Mouse (Mus musculus) kidney, postnatal 0 days (tissue): Measurements from ENCODE around the gene Zic1. TPM values are rescaled to one million over a fixed set of nuclear protein-coding genes. Genes with fewer than 3 reads are reported as not detected.

Experiments
- ATAC-seq: fragments of 200-750 bp; cut with Nextera tagmentation; replicated peaks from 2 replicates; pipeline ENCODE4 v1.8.0; 2017; ENCODE audit warnings: low read depth, moderate number of reproducible peaks, moderate TSS enrichment, moderate library complexity; ENCODE audit not compliant: low FRiP score
- DNase-seq: peaks from one replicate; pipeline ENCODE4 v3.0.0-alpha.2; 2016; ENCODE audit warnings: low spot score
- H3K27ac ChIP-seq: fragments of 300-500 bp; sonication (generic); 2 replicates; pipeline ENCODE4 v1.5.1; 2014; ENCODE audit warnings: mild to moderate bottlenecking
- H3K27me3 ChIP-seq: fragments of 300-500 bp; sonication (generic); 2 replicates; pipeline ENCODE4 v1.6.1; 2014; ENCODE audit warnings: low read length, mixed read lengths; ENCODE audit not compliant: insufficient read depth
- H3K36me3 ChIP-seq: fragments of 300-500 bp; sonication (generic); 2 replicates; pipeline ENCODE4 v1.6.1; 2014; ENCODE audit warnings: low read length, mixed read lengths; ENCODE audit not compliant: insufficient read depth
- H3K4me1 ChIP-seq: fragments of 300-500 bp; sonication (generic); replicated peaks from 2 replicates; pipeline ENCODE4 v1.6.1; 2014; ENCODE audit warnings: antibody characterized with exemption, low read length, mixed read lengths; ENCODE audit not compliant: insufficient read depth
- H3K4me2 ChIP-seq: fragments of 300-500 bp; sonication (generic); 2 replicates; pipeline ENCODE4 v1.6.1; 2014; ENCODE audit warnings: mild to moderate bottlenecking, low read length, moderate library complexity, mixed read lengths
- H3K4me3 ChIP-seq: fragments of 300-500 bp; sonication (generic); replicated peaks from 2 replicates; pipeline ENCODE4 v1.5.1; 2014; ENCODE audit warnings: low read depth, low read length
- H3K9ac ChIP-seq: fragments of 300-500 bp; sonication (generic); 2 replicates; pipeline ENCODE4 v1.6.1; 2014; ENCODE audit warnings: low read depth, low read length
- H3K9me3 ChIP-seq: fragments of 300-500 bp; sonication (generic); replicated peaks from 2 replicates; pipeline ENCODE4 v1.6.1; 2016; ENCODE audit warnings: low read length, inconsistent platforms, mixed read lengths
- CTCF ChIP-seq: IDR thresholded peaks from 2 replicates; pipeline ENCODE4 v1.5.1; 2016; ENCODE audit warnings: antibody characterized with exemption, low read depth, mild to moderate bottlenecking, moderate library complexity
- WGBS: fragments of 180-500 bp; shearing (Covaris S2); extraction: QIAGEN DNeasy Blood & Tissue Kit; methylation state at CpG from one replicate; pipeline ENCODE4 v1.1.7; 2014; 5-methylcytosine and 5-hydroxymethylcytosine counted together
- polyA plus RNA-seq: library from polyadenylated mRNA; unstranded; fragments of >200 nt; fragmentation: Nextera tagmentation; extraction: Ambion mirVana; gene quantifications from 2 replicates; pipeline ENCODE4 v1.2.1, GENCODE M21; 2015

The Zic1 gene
- polyA plus RNA-seq, 1 experiment from 2014 or later = not detected

DNA sequence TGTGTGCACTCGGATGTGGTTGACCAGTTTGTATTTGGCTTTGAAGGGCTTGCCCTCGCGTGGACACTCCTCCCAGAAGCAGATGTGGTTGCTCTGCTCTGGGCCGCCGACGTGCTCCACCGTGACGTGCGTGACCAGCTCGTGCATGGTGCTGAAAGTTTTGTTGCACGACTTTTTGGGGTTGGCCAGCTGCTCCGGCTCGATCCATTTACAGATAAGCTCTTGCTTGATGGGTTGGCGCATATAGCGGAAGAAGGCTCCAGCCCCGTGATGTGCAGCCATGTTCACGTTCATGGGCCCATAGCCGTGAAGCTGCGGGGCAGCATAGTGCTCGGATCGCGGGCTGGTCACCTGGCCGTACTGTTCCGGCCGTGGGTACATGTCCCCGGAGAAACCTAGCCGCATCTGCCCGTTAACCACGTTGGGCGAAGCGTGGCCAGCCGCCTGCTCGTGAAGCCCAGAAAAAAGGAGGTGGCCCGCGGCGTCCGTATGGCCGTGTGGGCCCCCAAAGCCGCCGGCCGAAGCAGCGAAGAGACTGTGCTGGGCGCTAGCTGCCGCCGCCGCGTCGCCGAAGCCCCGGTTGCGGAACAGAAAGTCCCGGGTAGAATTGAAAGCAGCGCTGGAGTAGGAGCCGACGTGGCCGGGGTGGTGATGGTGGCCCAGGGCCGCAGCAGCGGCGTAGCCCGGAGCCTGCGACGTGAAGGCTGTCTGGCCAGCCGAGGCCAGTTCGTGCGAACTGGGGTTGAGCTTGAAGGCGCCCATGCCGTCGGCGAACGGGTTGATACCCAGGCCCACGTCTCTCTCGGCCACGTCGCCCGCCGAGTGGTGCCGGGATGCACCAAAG is 1.3 kb downstream of the Zic1 start:
- Histone ChIP-seq H3K4me2 (peak overlapping the region; percentile 47), H3K9me3 (no peaks in the 10 kb centered on the region), H3K36me3 (no peaks in the 10 kb centered on the region), H3K27me3 (peaks cover 80% of the 10 kb centered on the region), H3K4me3 (peak overlapping the region; percentile 30), H3K4me1 (peaks cover 5% of the 10 kb centered on the region; the same call in 1 of the 2 replicates), H3K9ac (no peak overlapping the region), H3K27ac (no peak overlapping the region)
- DNase-seq (no peak), ATAC-seq (peak; percentile 17)
- 1% methylated on average over 77 of the region's 77 CpGs for WGBS
- TF ChIP-seq CTCF = no peak

DNA sequence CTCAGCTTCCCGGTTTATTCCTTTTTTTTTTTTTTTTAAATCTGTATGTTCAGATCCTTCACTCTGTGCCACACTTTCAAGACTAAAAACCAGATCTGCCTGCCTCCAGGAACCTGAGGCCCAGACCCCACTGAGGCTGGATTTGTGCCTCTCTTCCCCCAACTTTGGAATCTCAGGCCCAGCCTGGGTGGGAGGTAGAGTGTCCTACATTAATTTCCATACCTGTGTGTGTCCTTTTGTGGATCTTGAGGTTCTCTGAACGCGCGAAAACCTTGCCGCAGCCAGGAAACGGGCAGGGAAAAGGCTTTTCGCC is 1.8 kb downstream of the Zic1 start:
- Histone ChIP-seq H3K27me3 (peaks cover 80% of the 10 kb centered on the region), H3K9me3 (no peaks in the 10 kb centered on the region), H3K9ac (no peak overlapping the region), H3K4me3 (no peak overlapping the region), H3K4me2 (no peak overlapping the region), H3K36me3 (no peaks in the 10 kb centered on the region), H3K27ac (no peak overlapping the region), H3K4me1 (peaks cover 5% of the 10 kb centered on the region; the same call in 1 of the 2 replicates)
- TF ChIP-seq CTCF = no peak
- ATAC-seq = no peak
- WGBS = 4% methylated on average over 7 of the region's 7 CpGs
- DNase-seq = no peak

DNA sequence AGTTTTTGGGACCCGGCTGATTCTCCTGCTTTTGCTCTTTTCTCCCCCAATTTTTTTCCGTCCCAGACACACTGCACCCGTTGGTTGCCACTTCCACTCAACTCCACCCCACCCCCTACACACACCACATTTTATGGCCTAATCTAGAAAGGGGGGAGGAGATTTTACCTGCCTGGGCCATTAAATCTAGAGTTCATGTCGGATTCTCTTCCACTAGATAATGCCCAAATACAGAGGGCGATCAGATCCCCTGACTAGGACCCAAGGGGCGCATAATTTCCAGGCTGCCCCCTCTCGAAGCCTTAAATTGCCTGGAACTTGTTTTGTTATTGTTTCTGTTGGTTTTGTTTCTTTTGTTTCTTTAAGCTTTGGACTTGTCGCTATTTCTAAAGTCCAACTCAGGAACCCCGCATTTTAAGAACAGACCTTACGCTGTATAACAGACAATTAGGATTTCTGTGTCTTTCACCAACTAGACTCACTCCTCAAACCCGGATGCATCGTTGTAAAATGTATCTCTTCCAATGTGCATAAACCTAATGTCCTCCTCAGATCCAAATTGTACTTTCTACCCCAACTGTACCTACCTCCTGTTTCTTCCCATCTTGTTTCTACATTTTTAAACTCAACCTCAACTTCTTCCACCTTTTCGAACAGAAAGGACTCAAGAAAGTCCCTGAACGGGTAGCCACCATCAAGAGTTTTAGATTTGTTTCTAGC is 2.4 kb downstream of the Zic1 start:
- no peak overlapping the region for H3K27ac ChIP-seq
- no peak overlapping the region for H3K9ac ChIP-seq
- no peak for TF ChIP-seq CTCF
- peaks cover 76% of the 10 kb centered on the region for H3K27me3 ChIP-seq
- no peak for DNase-seq
- H3K4me3 ChIP-seq = no peak overlapping the region
- H3K9me3 ChIP-seq = no peaks in the 10 kb centered on the region
- H3K4me2 ChIP-seq = no peak overlapping the region
- peaks cover 5% of the 10 kb centered on the region; the same call in 1 of the 2 replicates for H3K4me1 ChIP-seq
- WGBS = 3% methylated on average over 14 of the region's 14 CpGs
- no peaks in the 10 kb centered on the region for H3K36me3 ChIP-seq
- no peak for ATAC-seq

DNA sequence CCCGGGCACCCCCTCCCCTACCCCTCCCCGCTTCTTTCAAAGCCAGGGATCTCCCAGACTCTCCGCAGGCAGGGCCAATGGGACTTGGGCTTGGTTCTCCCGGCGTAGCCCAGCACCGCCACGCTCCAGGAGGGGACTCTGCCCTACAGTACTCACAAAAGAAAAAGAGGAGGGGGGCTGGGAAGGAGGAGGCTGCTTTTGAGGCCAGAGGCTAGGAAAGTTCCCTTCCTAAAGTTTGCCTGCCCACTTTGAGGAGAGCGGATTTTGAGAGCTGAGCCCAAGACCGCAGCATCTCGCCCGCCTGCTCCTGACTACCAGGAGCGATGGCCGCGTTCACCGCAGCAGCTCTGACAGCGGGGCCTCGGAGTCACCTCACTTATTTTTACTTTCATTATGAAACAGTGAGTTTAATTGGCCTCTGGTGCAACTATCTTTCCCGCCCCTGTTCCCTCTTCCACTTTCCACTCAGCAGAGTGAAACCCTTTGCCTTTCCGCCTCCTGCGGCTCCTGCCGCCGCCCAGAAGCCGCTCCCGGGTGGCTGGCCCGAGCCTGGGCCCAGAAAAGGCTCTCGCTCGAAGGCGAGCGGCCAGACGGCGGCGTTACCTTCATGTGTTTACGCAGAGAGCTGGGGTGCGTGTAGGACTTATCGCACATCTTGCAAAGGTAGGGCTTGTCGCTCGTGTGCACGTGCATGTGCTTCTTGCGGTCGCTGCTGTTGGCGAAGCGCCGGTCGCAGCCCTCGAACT is 3.6 kb downstream of the Zic1 start, which contains the start of gene Zic4:
Gene Zic4, plus strand, starts transcription at position 558 of the 746 bp plus-strand sequence.
- H3K9ac ChIP-seq = no peak within 1 kb of the TSS
- ATAC-seq (no peak), DNase-seq (no peak)
- H3K4me1 ChIP-seq = peaks cover 5% of the 10 kb centered on the region; the same call in 1 of the 2 replicates
- H3K27ac ChIP-seq = no peak within 1 kb of the TSS
- WGBS = 1% methylated on average over 45 of the region's 45 CpGs
- H3K9me3 ChIP-seq = no peaks in the 10 kb centered on the region
- TF ChIP-seq CTCF = no peak
- peak within 1 kb of the TSS; percentile 49 for H3K4me2 ChIP-seq
- no peaks in the 10 kb centered on the region for H3K36me3 ChIP-seq
- peaks cover 80% of the 10 kb centered on the region for H3K27me3 ChIP-seq
- H3K4me3 ChIP-seq = peak within 1 kb of the TSS; percentile 25

DNA sequence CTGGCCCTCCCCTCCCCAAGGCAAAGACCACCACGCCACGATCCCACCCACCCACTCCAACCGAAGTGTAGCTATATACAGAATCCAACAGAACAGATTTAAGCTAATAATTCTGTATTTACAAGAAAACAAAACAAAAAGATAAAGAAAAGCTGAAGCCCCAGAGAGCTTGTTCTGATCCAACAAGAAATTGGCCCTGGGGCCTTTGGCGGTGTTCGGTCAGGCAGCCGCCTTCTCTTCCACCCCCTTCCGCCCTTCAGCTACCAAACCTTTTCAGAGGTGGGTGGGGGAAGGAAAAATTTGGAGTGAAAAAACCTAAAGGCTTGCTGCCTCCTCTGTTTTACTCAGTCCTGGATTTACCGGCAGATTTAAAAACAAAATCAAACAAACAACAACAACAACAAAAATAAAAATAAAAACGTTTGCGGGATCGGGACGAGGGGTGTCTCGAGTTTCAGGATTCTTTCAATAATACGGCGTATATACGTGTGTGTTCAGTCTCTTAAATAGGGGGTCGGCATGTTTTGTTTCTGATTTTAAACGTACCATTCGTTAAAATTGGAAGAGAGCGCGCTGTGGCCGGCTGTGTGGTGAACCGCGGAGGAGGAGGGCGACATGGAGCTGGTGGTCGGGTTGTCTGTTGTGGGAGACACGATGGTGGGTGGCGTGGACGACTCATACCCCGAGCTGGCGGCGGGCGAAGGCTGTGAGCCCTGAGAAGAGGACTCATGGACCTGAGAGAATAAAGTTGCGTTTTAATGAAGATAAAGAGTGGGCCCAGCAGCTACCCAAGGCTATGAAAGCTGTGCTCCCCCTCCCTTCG is 4.4 kb downstream of the Zic1 start:
- ATAC-seq (no peak), DNase-seq (no peak)

More for the DNA sequence above, 4.4 kb downstream of the Zic1 start:
- 2% methylated on average over 35 of the region's 35 CpGs for WGBS
- Histone ChIP-seq H3K9ac (no peak overlapping the region), H3K36me3 (no peaks in the 10 kb centered on the region), H3K27me3 (peaks cover 80% of the 10 kb centered on the region), H3K4me3 (peak overlapping the region; percentile 25; the same call in 1 of the 2 replicates), H3K4me1 (peaks cover 5% of the 10 kb centered on the region; the same call in 1 of the 2 replicates), H3K9me3 (no peaks in the 10 kb centered on the region), H3K4me2 (peak overlapping the region; percentile 49), H3K27ac (no peak overlapping the region)
- no peak for TF ChIP-seq CTCF
